Mouse (Mus musculus): ENCODE data around the gene D10Jhu81e.
A peak's percentile ranks its signal among the peaks of the same experiment; 100 is the strongest.

GRCm38 (mm10) chr10:78165256-78166005 is 4.2 kb downstream of the D10Jhu81e start:
- 0 out of 2 replicates have a peak, but pooled peaks have one; percentile 6 for TF ChIP-seq CTCF (IDR thresholded peaks at IDR 0.05; ENCODE audit: low read depth)
- no peak for TF ChIP-seq EP300 (IDR thresholded peaks at IDR 0.05; ENCODE audit: low read depth)
